8 mouse cellular contexts compared by ENCODE assay signal in the genomic region with DNA sequence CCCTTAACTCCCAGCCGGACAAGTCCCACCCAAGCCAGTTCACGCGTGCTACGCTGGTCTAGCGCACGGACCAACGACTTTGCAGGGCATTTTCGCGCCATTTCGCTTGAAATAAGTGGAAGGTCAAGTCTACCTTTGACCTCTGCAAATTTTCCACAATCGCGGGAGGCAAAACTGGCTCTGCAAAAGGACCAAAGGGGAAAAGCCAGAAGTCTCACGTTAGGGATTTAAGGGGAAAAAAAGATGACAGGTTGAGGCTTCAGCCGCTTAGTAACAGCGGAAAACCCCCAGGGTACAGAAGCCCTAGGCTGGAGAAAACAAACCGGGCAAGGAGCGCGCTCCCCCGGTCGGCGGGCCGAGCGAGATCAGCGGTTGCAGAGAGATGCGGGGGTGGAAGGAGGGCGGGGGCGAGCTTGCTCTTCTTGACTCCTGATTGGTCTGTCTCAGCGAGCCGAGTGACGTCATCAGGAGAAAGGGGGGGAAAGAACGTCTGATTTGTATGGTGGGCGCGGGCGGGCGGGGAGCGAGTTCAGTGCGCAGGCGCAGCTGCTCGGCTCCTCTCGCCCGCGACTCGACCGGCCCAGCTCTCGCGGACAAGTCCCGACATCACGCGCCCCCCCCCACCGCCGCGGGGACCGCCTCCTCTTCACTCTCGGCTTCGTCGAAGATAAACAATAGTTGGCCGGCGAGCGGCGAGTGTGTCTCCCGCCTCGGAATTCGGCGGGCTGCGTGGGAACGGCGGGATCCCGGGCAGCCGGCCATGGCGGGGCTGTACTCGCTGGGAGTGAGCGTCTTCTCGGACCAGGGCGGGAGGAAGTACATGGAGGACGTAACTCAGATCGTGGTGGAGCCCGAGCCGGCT. TPM values are rescaled to one million over a fixed set of nuclear protein-coding genes. Genes with fewer than 3 reads are reported as not detected.
DNase-seq lines count a peak whose midpoint lies in the region; ATAC-seq lines count a peak whose summit lies in the region.

A gene (plus strand): TSS at position 532 of the 862 bp plus-strand sequence.

- intact Hi-C loops in heart, postnatal 14 days (cut with DNase I) = loop anchor here (2.0 kb wide), 1 partner anchor 42 kb away; a partner anchor contains a TSS

- no peaks in the 10 kb centered on the region for H3K9me3 ChIP-seq in forebrain, embryonic 14.5 days (replicated peaks; ENCODE audit: control insufficient read depth, low read length)
- no peaks in the 10 kb centered on the region for H3K9me3 ChIP-seq in neural tube, embryonic 15.5 days (replicated peaks)

- WGBS in forebrain, embryonic 14.5 days = under 1% methylated on average over 77 of the region's 78 CpGs
- under 1% methylated on average over 67 of the region's 78 CpGs for WGBS in neural tube, embryonic 15.5 days

- peak within 1 kb of the TSS; percentile 97 for H3K4me3 ChIP-seq in forebrain, embryonic 14.5 days (ENCODE audit: low read depth, low read length)
- H3K4me3 ChIP-seq in neural tube, embryonic 15.5 days (replicated peaks) = peak within 1 kb of the TSS; percentile 84

- peaks cover 9% of the 10 kb centered on the region; the same call in 1 of the 2 replicates for H3K36me3 ChIP-seq in forebrain, embryonic 14.5 days (ENCODE audit: control insufficient read depth, insufficient read depth, low read length)
- no peaks in the 10 kb centered on the region for H3K36me3 ChIP-seq in neural tube, embryonic 15.5 days

- peak; percentile 92 for ATAC-seq in forebrain, embryonic 14.5 days
- ATAC-seq in neural tube, embryonic 15.5 days (ENCODE audit: low FRiP score) = peak; percentile 95

- no peaks in the 10 kb centered on the region for H3K27me3 ChIP-seq in forebrain, embryonic 14.5 days (replicated peaks; ENCODE audit: control insufficient read depth, insufficient read depth, low read length)
- no peaks in the 10 kb centered on the region for H3K27me3 ChIP-seq in neural tube, embryonic 15.5 days (replicated peaks)

- peak within 1 kb of the TSS; percentile 98 for H3K4me2 ChIP-seq in forebrain, embryonic 14.5 days (ENCODE audit: low read length)
- peak within 1 kb of the TSS; percentile 93 for H3K4me2 ChIP-seq in neural tube, embryonic 15.5 days

- peak within 1 kb of the TSS; percentile 86 for H3K9ac ChIP-seq in forebrain, embryonic 14.5 days (ENCODE audit: low read length)
- H3K9ac ChIP-seq in neural tube, embryonic 15.5 days (replicated peaks) = peak within 1 kb of the TSS; percentile 81

- H3K4me1 ChIP-seq in forebrain, embryonic 14.5 days (ENCODE audit: control insufficient read depth, insufficient read depth, low read length) = peaks cover 8% of the 10 kb centered on the region
- H3K4me1 ChIP-seq in neural tube, embryonic 15.5 days = peaks cover 27% of the 10 kb centered on the region

- H3K27ac ChIP-seq in forebrain, embryonic 14.5 days (ENCODE audit: low read depth, low read length) = peak within 1 kb of the TSS; percentile 88
- peak within 1 kb of the TSS; percentile 94 for H3K27ac ChIP-seq in neural tube, embryonic 15.5 days (replicated peaks)

- peak; percentile 99 for DNase-seq in ES-CJ7 (ENCODE audit: low read depth, low spot score)
- peak; percentile 98 for DNase-seq in cerebellum, adult 11 months
- peak; percentile 100 for DNase-seq in forebrain, embryonic 14.5 days (ENCODE audit: low spot score)
- DNase-seq in heart, postnatal 14 days = peak; percentile 98
- DNase-seq in layer of hippocampus, adult 11-12 months (ENCODE audit: low spot score) = peak; percentile 99
- peak; percentile 97 to 98 for DNase-seq in lung, adult 18-20 months
- DNase-seq in testis, postnatal 14 days (ENCODE audit: low spot score) = peak; percentile 98

RNA-seq across cellular contexts. Expression of the gene that starts here (rescaled TPM):
- 24.9 and 25.1 TPM in 2 replicates for polyA plus RNA-seq in forebrain, embryonic 14.5 days (2014; fragmentation: Nextera tagmentation; extraction: Ambion mirVana)
- 10 to 100 TPM; 11.6 to 11.8 TPM for total RNA-seq in heart, postnatal 14 days (2021)
- 16.0 and 16.5 TPM in 2 replicates for polyA plus RNA-seq in neural tube, embryonic 15.5 days (2015; fragmentation: Nextera tagmentation; extraction: Ambion mirVana)

Comparison
In these comparisons a context has a peak if more than half of its experiments do, and no peak if none do; other contexts are left out.
1. Peak in every context shown above with its lines: DNase-seq, ATAC-seq, H3K4me3 ChIP-seq and H3K27ac ChIP-seq.